ENCODE assay signal across 24 mouse cellular contexts in genomic region chr19:59352760-59353159, GRCm38 (mm10).
"Had no signal": no experiment of that assay in that cellular context is flagged by ENCODE, and none has a peak within 500 bp of the region (broad histone marks: within the 10 kb centered on the region; RNA-seq: fewer than 3 reads in every experiment).

No protein-coding gene starts in this region.

- H3K27ac ChIP-seq: intestine, embryonic 15.5 days; kidney, embryonic 15.5 days; left cerebral cortex, adult 2 months; liver, embryonic 13.5 days; lung, embryonic 15.5 days; neural tube, embryonic 12.5 days; neural tube, embryonic 15.5 days had no signal

- H3K9me3 ChIP-seq: intestine, embryonic 15.5 days; kidney, embryonic 15.5 days; liver, embryonic 13.5 days; lung, embryonic 15.5 days; megakaryocyte, embryonic 14.5 days; neural tube, embryonic 12.5 days; neural tube, embryonic 15.5 days had no signal

- H3K36me3 ChIP-seq: intestine, embryonic 15.5 days; kidney, embryonic 15.5 days; liver, embryonic 13.5 days; lung, embryonic 15.5 days; neural tube, embryonic 12.5 days; neural tube, embryonic 15.5 days had no signal

- H3K4me1 ChIP-seq: intestine, embryonic 15.5 days; kidney, embryonic 15.5 days; lung, embryonic 15.5 days; neural tube, embryonic 12.5 days; neural tube, embryonic 15.5 days had no signal

- DNase-seq: kidney, adult 11 months; kidney, adult 8-10 months; kidney, postnatal 10 days; kidney, postnatal 36 days; layer of hippocampus, postnatal 36 days; left cerebral cortex, postnatal 4 days; liver, embryonic 13.5 days; lung, adult 18-20 months; lung, postnatal 10 days; lung, postnatal 36 days; midbrain, embryonic 14.5 days; right cerebral cortex, adult 18-20 months; right cerebral cortex, postnatal 14 days; right cerebral cortex, postnatal 4 days; thymus, adult 18-20 months; thymus, postnatal 36 days had no signal

- H3K4me2 ChIP-seq: intestine, embryonic 15.5 days; kidney, embryonic 15.5 days; liver, embryonic 13.5 days; lung, embryonic 15.5 days; midbrain, embryonic 11.5 days; neural tube, embryonic 12.5 days; neural tube, embryonic 15.5 days had no signal

- ATAC-seq: intestine, embryonic 15.5 days had no signal

- H3K4me3 ChIP-seq: intestine, embryonic 15.5 days; kidney, embryonic 15.5 days; left cerebral cortex, adult 2 months; liver, embryonic 13.5 days; lung, embryonic 15.5 days; megakaryocyte, embryonic 14.5 days; neural tube, embryonic 12.5 days; neural tube, embryonic 15.5 days had no signal

- H3K27me3 ChIP-seq: intestine, embryonic 15.5 days; kidney, embryonic 15.5 days; lung, embryonic 15.5 days; neural tube, embryonic 12.5 days had no signal

- H3K9ac ChIP-seq: intestine, embryonic 15.5 days; kidney, embryonic 15.5 days; liver, embryonic 13.5 days; lung, embryonic 15.5 days; neural tube, embryonic 12.5 days; neural tube, embryonic 15.5 days had no signal
